Mouse (Mus musculus) midbrain, postnatal 0 days (tissue): ENCODE results near the gene 1700067K01Rik. TPM values are rescaled to one million over a fixed set of nuclear protein-coding genes. Genes with fewer than 3 reads are reported as not detected.
A peak's percentile ranks its signal among the peaks of the same experiment; 100 is the strongest.

Experiments
- ATAC-seq: fragments of 200-750 bp; cut with Nextera tagmentation; 2 replicates; pipeline ENCODE4 v1.8.0; 2017; ENCODE audit warnings: moderate number of reproducible peaks, mild to moderate bottlenecking, moderate TSS enrichment, moderate library complexity; ENCODE audit not compliant: low FRiP score
- DNase-seq: peaks from one replicate; pipeline ENCODE4 v3.0.0-alpha.2; 2015; ENCODE audit warnings: low spot score
- H3K27ac ChIP-seq: fragments of 300-500 bp; sonication (generic); 2 replicates; pipeline ENCODE4 v1.5.1; 2014; ENCODE audit warnings: low read depth, mild to moderate bottlenecking, low read length, mixed read lengths
- H3K27me3 ChIP-seq: fragments of 300-500 bp; sonication (generic); 2 replicates; pipeline ENCODE4 v1.6.1; 2014; ENCODE audit warnings: low read length, control low read depth, mixed read lengths; ENCODE audit not compliant: insufficient read depth
- H3K36me3 ChIP-seq: fragments of 300-500 bp; sonication (generic); 2 replicates; pipeline ENCODE4 v1.6.1; 2014; ENCODE audit warnings: low read length, control low read depth, mixed read lengths; ENCODE audit not compliant: insufficient read depth
- H3K4me1 ChIP-seq: fragments of 300-500 bp; sonication (generic); 2 replicates; pipeline ENCODE4 v1.6.1; 2014; ENCODE audit warnings: mild to moderate bottlenecking, control low read depth, antibody characterized with exemption, low read length, mixed read lengths; ENCODE audit not compliant: insufficient read depth
- H3K4me2 ChIP-seq: fragments of 300-500 bp; sonication (generic); 2 replicates; pipeline ENCODE4 v1.6.1; 2014; ENCODE audit warnings: low read depth, mild to moderate bottlenecking, low read length, mixed read lengths; ENCODE audit not compliant: poor library complexity, severe bottlenecking
- H3K4me3 ChIP-seq: fragments of 300-500 bp; sonication (generic); 2 replicates; pipeline ENCODE4 v1.5.1; 2014; ENCODE audit warnings: low read depth, mild to moderate bottlenecking, low read length, moderate library complexity
- H3K9ac ChIP-seq: fragments of 300-500 bp; sonication (generic); replicated peaks from 2 replicates; pipeline ENCODE4 v1.6.1; 2014; ENCODE audit warnings: mild to moderate bottlenecking, low read length, moderate library complexity, mixed read lengths; ENCODE audit not compliant: poor library complexity, severe bottlenecking
- H3K9me3 ChIP-seq: fragments of 300-500 bp; sonication (generic); 2 replicates; pipeline ENCODE4 v1.6.1; 2016; ENCODE audit warnings: low read length, control low read depth
- CTCF ChIP-seq: IDR thresholded peaks from 2 replicates; pipeline ENCODE4 v1.5.1; 2016; ENCODE audit warnings: antibody characterized with exemption, mild to moderate bottlenecking
- WGBS: fragments of 180-500 bp; shearing (Covaris S2); extraction: QIAGEN DNeasy Blood & Tissue Kit; methylation state at CpG from one replicate; pipeline ENCODE4 v1.1.7; 2014; 5-methylcytosine and 5-hydroxymethylcytosine counted together
- polyA plus RNA-seq: library from polyadenylated mRNA; unstranded; fragments of >200 nt; fragmentation: Nextera tagmentation; extraction: Ambion mirVana; gene quantifications from 2 replicates; pipeline ENCODE4 v1.2.1, GENCODE M21; 2015
- total RNA-seq: library from RNA; depleted of rRNA; stranded (reverse); fragments of >200 nt; gene quantifications from 2 replicates; pipeline ENCODE4 v1.2.3, GENCODE M21; 2014

Gene 1700067K01Rik
- total and polyA plus RNA-seq, 2 experiments from 2014 or later: 0.58 to 1.2 TPM

- Histone ChIP-seq H3K4me3 (peak within 1 kb of the TSS; percentile 73), H3K36me3 (0 out of 2 replicates have a peak, but pooled peaks cover 2% of the 10 kb centered on the region), H3K9ac (peak within 1 kb of the TSS; percentile 79), H3K9me3 (no peaks in the 10 kb centered on the region), H3K4me1 (peaks cover 5% of the 10 kb centered on the region; the same call in 1 of the 2 replicates), H3K27ac (peak within 1 kb of the TSS; percentile 87), H3K4me2 (peak within 1 kb of the TSS; percentile 92), H3K27me3 (no peaks in the 10 kb centered on the region)
- WGBS: under 1% methylated on average over 47 of the region's 112 CpGs
- no peak for TF ChIP-seq CTCF
- DNase-seq: peak; percentile 66
- peak; percentile 21; the same call in 1 of the 2 replicates for ATAC-seq
Measured at GRCm38 (mm10) chr8:83997511-83998141, 3.7 kb upstream of the 1700067K01Rik start, which contains the start of gene Samd1. TSS of gene Samd1 (plus strand) at chr8:83997672.

GRCm38 (mm10) chr8:83998231-83999056, 2.9 kb upstream of the 1700067K01Rik start:
- no peaks in the 10 kb centered on the region for H3K9me3 ChIP-seq
- 1% methylated on average over 64 of the region's 92 CpGs for WGBS
- H3K36me3 ChIP-seq: no peaks in the 10 kb centered on the region
- H3K27ac ChIP-seq: peak overlapping the region; percentile 87
- H3K27me3 ChIP-seq: no peaks in the 10 kb centered on the region
- H3K4me2 ChIP-seq: peak overlapping the region; percentile 92
- 0 out of 2 replicates have a peak, but pooled peaks have one; percentile 5 for ATAC-seq
- peak; percentile 72 for TF ChIP-seq CTCF
- H3K4me3 ChIP-seq: peak overlapping the region; percentile 73
- H3K4me1 ChIP-seq: peaks cover 5% of the 10 kb centered on the region; the same call in 1 of the 2 replicates
- peak; percentile 69 for DNase-seq
- peak overlapping the region; percentile 79 for H3K9ac ChIP-seq

GRCm38 (mm10) chr8:83999057-83999705, 2.1 kb upstream of the 1700067K01Rik start:
- ATAC-seq: no peak
- H3K9ac ChIP-seq: no peak overlapping the region; the same call in 1 of the 2 replicates
- H3K27ac ChIP-seq: no peak overlapping the region; the same call in 1 of the 2 replicates
- peak overlapping the region; percentile 92 for H3K4me2 ChIP-seq
- TF ChIP-seq CTCF: no peak
- no peaks in the 10 kb centered on the region for H3K36me3 ChIP-seq
- DNase-seq: no peak
- no peaks in the 10 kb centered on the region for H3K9me3 ChIP-seq
- peak overlapping the region; percentile 73 for H3K4me3 ChIP-seq
- 72% methylated on average over 16 of the region's 16 CpGs for WGBS
- H3K27me3 ChIP-seq: no peaks in the 10 kb centered on the region
- peaks cover 5% of the 10 kb centered on the region; the same call in 1 of the 2 replicates for H3K4me1 ChIP-seq

GRCm38 (mm10) chr8:83999825-84000224, 1.5 kb upstream of the 1700067K01Rik start:
- TF ChIP-seq CTCF: no peak
- ATAC-seq (no peak), DNase-seq (no peak)
- WGBS: 92% methylated on average over 2 of the region's 2 CpGs
- no peak overlapping the region for H3K27ac ChIP-seq
- no peak overlapping the region for H3K9ac ChIP-seq
- H3K36me3 ChIP-seq: no peaks in the 10 kb centered on the region
- no peaks in the 10 kb centered on the region for H3K27me3 ChIP-seq
- no peaks in the 10 kb centered on the region for H3K9me3 ChIP-seq
- no peak overlapping the region for H3K4me3 ChIP-seq
- no peak overlapping the region for H3K4me2 ChIP-seq
- peaks cover 5% of the 10 kb centered on the region; the same call in 1 of the 2 replicates for H3K4me1 ChIP-seq

GRCm38 (mm10) chr8:84002957-84003611, 1.8 kb downstream of the 1700067K01Rik start:
- Histone ChIP-seq H3K36me3 (no peaks in the 10 kb centered on the region), H3K4me3 (no peak overlapping the region), H3K27me3 (no peaks in the 10 kb centered on the region), H3K27ac (no peak overlapping the region), H3K4me2 (no peak overlapping the region), H3K9ac (no peak overlapping the region), H3K9me3 (no peaks in the 10 kb centered on the region), H3K4me1 (peaks cover 5% of the 10 kb centered on the region; the same call in 1 of the 2 replicates)
- TF ChIP-seq CTCF: no peak
- ATAC-seq (no peak), DNase-seq (no peak)
- WGBS: 58% methylated on average over 12 of the region's 12 CpGs
